Mouse (Mus musculus) liver (tissue): ENCODE results near the gene Jade2.

Experiments used
- DNase-seq: peaks from one replicate; pipeline ENCODE4 v3.0.0-alpha.2; 2020; ENCODE audit warnings: mixed read lengths

Gene Jade2

DNA sequence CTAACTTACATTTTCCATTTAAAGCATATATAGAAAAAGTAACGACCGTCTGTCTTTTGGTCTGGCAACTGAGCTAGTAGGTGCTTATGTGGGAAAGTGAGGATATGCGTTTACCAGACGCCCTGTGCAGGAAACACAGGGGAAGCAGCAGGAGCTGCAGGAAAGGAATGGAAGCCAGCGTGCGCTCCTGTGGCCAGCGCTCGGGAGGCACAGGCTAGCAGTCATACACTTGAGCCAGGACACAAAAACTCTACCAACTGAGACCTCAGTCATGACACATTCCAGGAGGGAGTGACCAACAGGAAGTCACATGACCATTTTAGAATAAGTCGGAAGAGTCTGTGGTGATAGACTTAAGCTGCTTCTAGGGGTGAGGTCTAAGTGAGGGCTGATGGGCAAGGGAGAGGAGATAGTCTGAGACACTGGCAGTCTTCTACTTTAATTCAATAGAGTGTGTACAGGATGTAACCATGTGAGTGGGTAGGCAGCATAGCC is 76.6 kb downstream of the Jade2 start:
- no peak for DNase-seq

GRCm38 (mm10) chr11:51777478-51777877 is 80.0 kb downstream of the Jade2 start:
- DNase-seq: no peak

GRCm38 (mm10) chr11:51775507-51775906 is 81.9 kb downstream of the Jade2 start:
- peak; percentile 44 for DNase-seq

DNA sequence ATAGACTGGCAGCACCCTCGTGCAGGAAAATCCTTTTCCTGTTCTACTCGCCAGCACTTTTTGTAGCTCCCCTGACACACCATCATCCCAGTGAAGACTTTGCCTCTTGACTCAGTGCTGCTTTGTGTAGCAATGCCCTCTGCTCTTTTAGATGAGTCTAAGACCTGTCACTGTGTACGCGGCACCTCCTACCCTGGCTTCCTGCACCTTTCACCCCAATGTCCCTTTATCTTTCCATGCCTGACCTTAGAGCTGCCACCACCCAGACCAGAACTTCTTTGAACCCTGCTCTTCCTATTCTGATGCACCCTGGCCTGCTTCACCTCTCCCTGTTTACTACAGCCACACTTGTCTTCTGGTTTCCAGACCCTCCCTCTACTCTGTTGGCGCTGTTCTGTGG is 89.2 kb downstream of the Jade2 start:
- DNase-seq: no peak

GRCm38 (mm10) chr11:51767579-51768220 is 89.8 kb downstream of the Jade2 start:
- DNase-seq: no peak

DNA sequence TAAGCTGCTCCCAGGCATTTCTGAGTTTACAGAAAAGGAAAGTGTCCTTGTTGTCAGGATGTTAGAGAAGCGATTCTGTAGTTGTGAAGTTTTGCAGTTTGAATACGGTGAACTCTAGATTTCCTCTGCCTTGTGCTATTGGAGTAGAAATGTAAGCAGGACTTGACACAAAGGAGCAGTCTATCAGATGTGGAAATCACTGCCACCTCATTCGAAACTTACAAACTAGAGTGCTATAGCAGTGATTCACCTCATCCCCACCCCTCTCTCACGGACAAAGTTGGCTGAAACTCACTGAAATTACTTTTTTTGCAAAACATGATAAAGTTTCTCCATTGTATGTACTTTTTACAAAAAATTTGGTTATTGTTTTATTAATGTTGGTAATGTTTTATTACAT is 92.6 kb downstream of the Jade2 start:
- DNase-seq: no peak

- DNase-seq: no peak
Measured at GRCm38 (mm10) chr11:51763955-51764354, 93.5 kb downstream of the Jade2 start.
